Mouse (Mus musculus) neutrophil, adult 83 days (primary cell): ENCODE results near the gene Col27a1. TPM values are rescaled to one million over a fixed set of nuclear protein-coding genes. Genes with fewer than 3 reads are reported as not detected.

Experiments
- total RNA-seq, 2 experiments: library from RNA; stranded (reverse); gene quantifications; one replicate each; pipeline ENCODE4 v1.2.4; 2023

Col27a1 gene
- total RNA-seq, result under 1 TPM; 0.39 to 0.51 TPM

GRCm38 (mm10) chr4:63213907-63214621 lies at the start of gene Col27a1:
TSS of gene Col27a1 (plus strand) at chr4:63214004.

GRCm38 (mm10) chr4:63171969-63172685 lies 41.7 kb upstream of the Col27a1 start, which contains the start of gene Kif12:
TSS of gene Kif12 (minus strand) at chr4:63172131.

GRCm38 (mm10) chr4:63344295-63344694 lies 130.5 kb downstream of the Col27a1 start, which contains the start of gene Orm1:
TSS of gene Orm1 (plus strand) at chr4:63344560.

GRCm38 (mm10) chr4:63355877-63356665 lies 142.3 kb downstream of the Col27a1 start, which contains the start of gene Orm3:
TSS of gene Orm3 (plus strand) at chr4:63356162.

GRCm38 (mm10) chr4:63362150-63362549 lies 148.3 kb downstream of the Col27a1 start, which contains the start of gene Orm2:
TSS of gene Orm2 (plus strand) at chr4:63362449.

Other genes with a start within 250 kb of the Col27a1 start
- under 1 TPM in 1 of 2 experiments, not detected in 1; 0.09 TPM for gene Zfp618, start 248.4 kb upstream of the Col27a1 start, total RNA-seq
- not detected for gene Ambp, start 59.2 kb upstream of the Col27a1 start, total RNA-seq
- gene Kif12, start 41.9 kb upstream of the Col27a1 start, total RNA-seq, result not detected
- gene Orm1, start 130.6 kb downstream of the Col27a1 start, total RNA-seq, result 10 to 100 TPM; 39.2 to 49.8 TPM
- gene Orm3, start 142.2 kb downstream of the Col27a1 start, total RNA-seq, result not detected
- 1 to 10 TPM; 2.1 to 2.2 TPM for gene Orm2, start 148.4 kb downstream of the Col27a1 start, total RNA-seq
- 100 to 1,000 TPM; 236 to 274 TPM for gene Akna, start 189.3 kb downstream of the Col27a1 start, total RNA-seq